Mouse (Mus musculus) midbrain, postnatal 0 days (tissue): ENCODE results near the gene Scn10a. TPM values are rescaled to one million over a fixed set of nuclear protein-coding genes. Genes with fewer than 3 reads are reported as not detected.

Source experiments
- ATAC-seq: fragments of 200-750 bp; cut with Nextera tagmentation; 2 replicates; pipeline ENCODE4 v1.8.0; 2017; ENCODE audit warnings: moderate number of reproducible peaks, mild to moderate bottlenecking, moderate TSS enrichment, moderate library complexity; ENCODE audit not compliant: low FRiP score
- DNase-seq: peaks from one replicate; pipeline ENCODE4 v3.0.0-alpha.2; 2015; ENCODE audit warnings: low spot score
- H3K27ac ChIP-seq: fragments of 300-500 bp; sonication (generic); 2 replicates; pipeline ENCODE4 v1.5.1; 2014; ENCODE audit warnings: low read depth, mild to moderate bottlenecking, low read length, mixed read lengths
- H3K27me3 ChIP-seq: fragments of 300-500 bp; sonication (generic); 2 replicates; pipeline ENCODE4 v1.6.1; 2014; ENCODE audit warnings: low read length, control low read depth, mixed read lengths; ENCODE audit not compliant: insufficient read depth
- H3K36me3 ChIP-seq: fragments of 300-500 bp; sonication (generic); 2 replicates; pipeline ENCODE4 v1.6.1; 2014; ENCODE audit warnings: low read length, control low read depth, mixed read lengths; ENCODE audit not compliant: insufficient read depth
- H3K4me1 ChIP-seq: fragments of 300-500 bp; sonication (generic); 2 replicates; pipeline ENCODE4 v1.6.1; 2014; ENCODE audit warnings: mild to moderate bottlenecking, control low read depth, antibody characterized with exemption, low read length, mixed read lengths; ENCODE audit not compliant: insufficient read depth
- H3K4me2 ChIP-seq: fragments of 300-500 bp; sonication (generic); 2 replicates; pipeline ENCODE4 v1.6.1; 2014; ENCODE audit warnings: low read depth, mild to moderate bottlenecking, low read length, mixed read lengths; ENCODE audit not compliant: poor library complexity, severe bottlenecking
- H3K4me3 ChIP-seq: fragments of 300-500 bp; sonication (generic); 2 replicates; pipeline ENCODE4 v1.5.1; 2014; ENCODE audit warnings: low read depth, mild to moderate bottlenecking, low read length, moderate library complexity
- H3K9ac ChIP-seq: fragments of 300-500 bp; sonication (generic); replicated peaks from 2 replicates; pipeline ENCODE4 v1.6.1; 2014; ENCODE audit warnings: mild to moderate bottlenecking, low read length, moderate library complexity, mixed read lengths; ENCODE audit not compliant: poor library complexity, severe bottlenecking
- H3K9me3 ChIP-seq: fragments of 300-500 bp; sonication (generic); 2 replicates; pipeline ENCODE4 v1.6.1; 2016; ENCODE audit warnings: low read length, control low read depth
- CTCF ChIP-seq: IDR thresholded peaks from 2 replicates; pipeline ENCODE4 v1.5.1; 2016; ENCODE audit warnings: antibody characterized with exemption, mild to moderate bottlenecking
- WGBS: fragments of 180-500 bp; shearing (Covaris S2); extraction: QIAGEN DNeasy Blood & Tissue Kit; methylation state at CpG from one replicate; pipeline ENCODE4 v1.1.7; 2014; 5-methylcytosine and 5-hydroxymethylcytosine counted together
- polyA plus RNA-seq: library from polyadenylated mRNA; unstranded; fragments of >200 nt; fragmentation: Nextera tagmentation; extraction: Ambion mirVana; gene quantifications from 2 replicates; pipeline ENCODE4 v1.2.1, GENCODE M21; 2015
- total RNA-seq: library from RNA; depleted of rRNA; stranded (reverse); fragments of >200 nt; gene quantifications from 2 replicates; pipeline ENCODE4 v1.2.3, GENCODE M21; 2014

The Scn10a gene
- total and polyA plus RNA-seq, 2 experiments from 2014 or later = not detected

DNA sequence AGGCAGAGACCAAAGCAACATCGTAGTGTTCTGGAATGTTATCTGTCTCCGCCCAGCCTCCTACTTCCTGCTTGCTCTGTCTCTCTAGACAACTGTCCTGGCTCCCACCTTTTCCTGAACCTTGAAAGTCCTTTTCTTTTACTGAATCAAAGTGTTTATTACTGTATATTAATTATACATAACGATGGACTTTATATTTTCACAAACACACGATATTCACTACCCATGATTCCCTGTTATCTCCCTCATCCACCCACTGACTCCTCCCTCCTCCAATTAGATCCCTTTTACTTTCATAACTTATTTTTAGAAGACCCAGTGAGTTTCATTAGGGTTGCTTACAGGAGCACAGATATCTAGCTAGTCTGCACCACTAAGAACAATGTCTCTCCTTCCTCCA lies 95.0 kb downstream of the Scn10a start:
- DNase-seq = no peak
- 84% methylated on average over 4 of the region's 4 CpGs for WGBS
- no peak for TF ChIP-seq CTCF

DNA sequence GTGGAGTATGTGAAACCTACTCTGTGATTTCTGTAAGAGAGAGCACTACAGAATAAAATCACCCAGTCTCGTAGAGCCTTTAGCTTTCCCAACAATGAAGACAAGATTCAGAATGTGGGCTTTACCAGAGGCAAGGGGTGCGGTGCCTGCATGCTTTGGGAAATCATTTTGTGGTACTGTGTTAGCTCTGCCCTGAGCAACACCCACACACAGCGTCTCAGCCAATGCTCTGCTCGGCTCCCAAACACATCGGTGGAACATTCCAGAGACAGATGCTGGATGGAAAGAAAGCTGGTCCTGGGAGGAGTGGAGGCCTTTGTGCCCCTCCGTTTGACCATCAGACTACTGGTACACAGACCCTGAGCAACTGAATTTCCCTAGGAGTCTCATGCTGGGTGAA lies 104.3 kb downstream of the Scn10a start:
- no peak for ATAC-seq
- no peak for TF ChIP-seq CTCF
- Histone ChIP-seq H3K36me3 (no peaks in the 10 kb centered on the region), H3K27me3 (no peaks in the 10 kb centered on the region), H3K4me2 (no peak overlapping the region), H3K4me3 (no peak overlapping the region), H3K9ac (no peak overlapping the region), H3K27ac (no peak overlapping the region), H3K9me3 (no peaks in the 10 kb centered on the region), H3K4me1 (no peaks in the 10 kb centered on the region)
- DNase-seq = no peak
- 83% methylated on average over 6 of the region's 6 CpGs for WGBS

More for the DNA sequence above, 95.0 kb downstream of the Scn10a start:
- Histone ChIP-seq H3K27me3 (no peaks in the 10 kb centered on the region), H3K4me2 (no peak overlapping the region), H3K9ac (no peak overlapping the region), H3K27ac (no peak overlapping the region), H3K4me1 (no peaks in the 10 kb centered on the region), H3K4me3 (no peak overlapping the region), H3K9me3 (no peaks in the 10 kb centered on the region), H3K36me3 (no peaks in the 10 kb centered on the region)
- ATAC-seq = no peak

DNA sequence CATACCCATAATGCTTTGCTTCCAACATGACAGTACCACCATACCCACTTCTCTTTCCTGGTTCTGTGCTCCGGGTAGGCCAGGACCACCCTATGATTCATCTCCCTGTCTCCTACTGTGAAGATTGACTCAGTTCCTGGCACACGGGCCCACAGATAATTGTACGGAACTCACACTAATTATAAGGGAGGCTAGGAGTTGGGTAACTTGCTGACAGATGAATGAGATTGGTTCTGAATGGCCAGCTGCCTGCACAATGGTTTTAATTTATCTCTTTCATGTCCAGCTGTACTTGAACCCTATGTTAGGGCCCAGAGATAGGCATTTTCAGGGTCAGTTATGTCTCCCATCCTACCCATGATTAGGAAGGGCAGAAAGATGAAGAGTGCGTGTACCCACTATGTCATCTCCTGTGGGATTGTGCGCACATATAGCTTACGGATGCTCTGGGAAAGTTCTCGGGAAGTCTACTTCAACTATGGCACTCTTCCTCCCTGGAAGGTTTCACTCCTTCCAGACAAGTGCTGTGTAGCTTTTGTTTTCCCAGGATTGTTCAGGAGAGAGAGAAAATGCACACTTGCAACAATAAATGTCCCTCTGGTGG lies 108.5 kb downstream of the Scn10a start:
- Histone ChIP-seq H3K4me1 (no peaks in the 10 kb centered on the region), H3K36me3 (no peaks in the 10 kb centered on the region), H3K4me2 (no peak overlapping the region), H3K9ac (no peak overlapping the region), H3K27me3 (no peaks in the 10 kb centered on the region), H3K27ac (no peak overlapping the region), H3K9me3 (no peaks in the 10 kb centered on the region), H3K4me3 (no peak overlapping the region)
- WGBS = 93% methylated on average over 7 of the region's 7 CpGs
- no peak for TF ChIP-seq CTCF
- DNase-seq (no peak), ATAC-seq (no peak)

DNA sequence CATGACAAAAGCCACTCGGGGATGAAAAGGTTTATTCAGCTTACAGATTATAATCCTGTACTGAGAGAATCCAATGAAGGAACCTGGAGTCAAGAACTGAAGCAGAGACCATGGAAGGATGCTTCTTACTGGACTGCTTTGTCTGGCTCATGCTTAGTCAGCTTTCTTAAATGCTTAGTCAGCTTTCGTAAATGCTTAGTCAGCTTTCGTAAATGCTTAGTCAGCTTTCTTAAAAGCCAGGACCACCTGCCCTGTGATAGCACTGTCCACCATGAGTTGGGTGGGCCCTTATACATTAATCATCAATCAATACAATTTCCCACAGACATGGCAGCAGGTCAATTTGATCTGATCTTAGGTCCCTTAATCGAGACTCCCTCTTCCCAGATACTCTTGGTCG lies 112.2 kb downstream of the Scn10a start:
- H3K9me3 ChIP-seq = no peaks in the 10 kb centered on the region
- H3K27me3 ChIP-seq = no peaks in the 10 kb centered on the region
- H3K4me3 ChIP-seq = no peak overlapping the region
- no peaks in the 10 kb centered on the region for H3K36me3 ChIP-seq
- no peak overlapping the region for H3K9ac ChIP-seq
- H3K4me2 ChIP-seq = no peak overlapping the region
- no peak overlapping the region for H3K27ac ChIP-seq
- no peak for TF ChIP-seq CTCF
- WGBS = 93% methylated on average over 5 of the region's 5 CpGs
- DNase-seq (no peak), ATAC-seq (no peak)
- no peaks in the 10 kb centered on the region for H3K4me1 ChIP-seq

DNA sequence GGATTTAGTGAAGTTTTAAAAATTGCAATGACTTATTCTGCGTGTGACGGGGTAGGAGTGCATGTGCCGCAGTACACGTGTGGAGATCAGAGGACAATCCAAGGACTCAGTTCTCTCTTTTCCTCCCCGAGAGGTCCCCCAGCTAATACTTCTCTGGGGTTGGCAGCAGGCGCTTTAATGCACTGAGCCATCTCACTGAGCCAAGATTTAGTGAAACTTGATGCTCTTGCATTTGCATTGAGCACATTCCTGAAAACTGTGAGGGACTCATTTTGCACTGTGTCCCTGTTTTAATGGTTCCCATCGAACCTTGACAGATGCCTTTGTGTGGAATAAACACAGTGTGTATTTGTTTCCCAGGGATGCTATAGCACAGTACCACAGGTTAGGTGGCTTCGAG lies 114.5 kb downstream of the Scn10a start:
- Histone ChIP-seq H3K9ac (no peak overlapping the region), H3K27ac (no peak overlapping the region), H3K4me2 (no peak overlapping the region), H3K36me3 (no peaks in the 10 kb centered on the region), H3K4me3 (no peak overlapping the region), H3K9me3 (no peaks in the 10 kb centered on the region), H3K27me3 (no peaks in the 10 kb centered on the region), H3K4me1 (no peaks in the 10 kb centered on the region)
- WGBS = 75% methylated on average over 8 of the region's 8 CpGs
- TF ChIP-seq CTCF = no peak
- no peak for DNase-seq
- ATAC-seq = no peak

DNA sequence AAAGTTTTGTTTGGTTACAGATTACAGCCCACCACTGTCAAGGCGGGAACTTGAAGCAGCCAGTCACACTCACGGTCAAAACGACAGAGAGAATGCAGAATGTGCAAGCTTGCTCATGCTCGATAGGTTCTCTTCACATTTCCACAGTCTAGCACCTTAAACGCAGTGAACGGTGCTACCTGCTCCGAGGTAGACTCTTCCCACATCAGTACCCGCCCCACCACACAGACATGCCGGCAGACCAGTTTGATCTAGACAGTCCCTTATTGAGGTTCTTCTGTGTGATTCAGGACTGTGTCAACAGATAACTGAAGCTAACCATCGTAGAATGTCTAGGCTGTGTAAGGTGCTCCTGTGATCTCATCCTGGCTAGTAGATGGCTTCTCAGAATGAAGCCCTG lies 120.6 kb downstream of the Scn10a start:
- 92% methylated on average over 10 of the region's 10 CpGs for WGBS
- no peak for DNase-seq
- Histone ChIP-seq H3K4me3 (no peak overlapping the region), H3K27me3 (no peaks in the 10 kb centered on the region), H3K9me3 (no peaks in the 10 kb centered on the region), H3K4me1 (no peaks in the 10 kb centered on the region), H3K4me2 (no peak overlapping the region), H3K9ac (no peak overlapping the region), H3K36me3 (no peaks in the 10 kb centered on the region), H3K27ac (no peak overlapping the region)
- TF ChIP-seq CTCF = no peak
- ATAC-seq = no peak
